Comparison of ENCODE assay signal across 8 mouse cellular contexts in the genomic region with DNA sequence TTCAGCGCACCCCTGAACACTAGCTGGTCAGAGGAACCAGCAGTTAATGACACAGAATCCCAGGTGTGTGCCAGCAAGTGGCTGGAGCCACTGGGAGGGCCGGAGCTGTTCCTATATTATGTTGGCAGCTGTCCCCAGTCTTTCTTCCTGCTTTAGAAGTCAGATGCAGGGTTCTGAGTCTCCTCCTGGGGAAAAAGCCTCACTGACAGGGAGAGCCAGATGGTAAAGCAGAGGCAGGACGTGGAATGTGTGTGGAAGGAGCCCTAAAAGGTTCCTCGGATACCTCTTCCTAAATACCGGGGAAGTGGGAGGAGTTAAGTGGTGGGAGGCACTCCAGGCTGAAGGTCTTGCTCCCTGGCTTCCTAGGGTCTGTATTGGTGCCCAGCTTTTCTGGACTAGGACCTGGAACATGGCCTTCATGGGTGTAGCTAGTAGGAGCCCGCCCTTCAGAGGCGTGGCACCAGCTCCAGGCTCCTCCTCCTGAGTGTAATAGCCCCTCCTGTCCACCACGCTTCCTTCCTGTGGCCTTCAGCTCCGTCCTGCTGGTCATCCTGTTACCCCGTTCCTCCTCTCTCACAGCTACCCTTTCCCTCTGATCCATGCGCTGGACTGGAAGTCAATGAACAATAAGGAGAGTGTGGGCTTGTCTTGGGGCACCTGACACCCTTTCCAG. TPM values are rescaled to one million over a fixed set of nuclear protein-coding genes. Genes with fewer than 3 reads are reported as not detected.
DNase-seq lines count a peak whose midpoint lies in the region; ATAC-seq and TF ChIP-seq lines count a peak whose summit lies in the region.

No protein-coding gene starts in this region.

- no peak overlapping the region for H3K4me3 ChIP-seq in embryonic facial prominence, embryonic 12.5 days
- no peak overlapping the region for H3K4me3 ChIP-seq in liver, postnatal 0 days (ENCODE audit: low read depth, low read length)
- no peak overlapping the region for H3K4me3 ChIP-seq in cerebellum, adult 2 months (replicated peaks; ENCODE audit: insufficient read depth, low read depth, low read length)

- H3K36me3 ChIP-seq in embryonic facial prominence, embryonic 12.5 days = no peaks in the 10 kb centered on the region
- H3K36me3 ChIP-seq in liver, postnatal 0 days (replicated peaks; ENCODE audit: insufficient read depth, low read length) = no peaks in the 10 kb centered on the region

- ATAC-seq in embryonic facial prominence, embryonic 12.5 days (ENCODE audit: insufficient number of reproducible peaks, insufficient read depth, low FRiP score, low TSS enrichment) = no peak
- peak; percentile 89 for ATAC-seq in liver, postnatal 0 days

- peak; percentile 53 to 80 for DNase-seq in adrenal gland, adult (ENCODE audit: inconsistent age in 2 of 2, low spot score in 1 of 2)
- DNase-seq in kidney, adult 18-20 months = peak; percentile 73
- DNase-seq in liver, postnatal 0 days = peak; percentile 67
- peak; percentile 23 for DNase-seq in yolk sac, embryonic 10.5 days (ENCODE audit: low spot score)
- DNase-seq in Muller cell, postnatal 12 days (ENCODE audit: inconsistent ontology term) = no peak
- DNase-seq in cerebellum, adult 2 months = no peak
- no peak for DNase-seq in right cerebral cortex, postnatal 25 days

- H3K4me1 ChIP-seq in embryonic facial prominence, embryonic 12.5 days = peaks cover 40% of the 10 kb centered on the region
- H3K4me1 ChIP-seq in liver, postnatal 0 days (ENCODE audit: insufficient read depth) = peaks cover 29% of the 10 kb centered on the region
- H3K4me1 ChIP-seq in cerebellum, adult 2 months (ENCODE audit: control insufficient read depth, insufficient read depth, low read length) = peaks cover 32% of the 10 kb centered on the region

- no peak for TF ChIP-seq EP300 in liver, postnatal 0 days (IDR thresholded peaks at IDR 0.05; ENCODE audit: low read depth)

- WGBS in embryonic facial prominence, embryonic 12.5 days = 58% methylated on average over 11 of the region's 11 CpGs
- 38% methylated on average over 11 of the region's 11 CpGs for WGBS in liver, postnatal 0 days (ENCODE audit: insufficient replicate concordance)
- WGBS in cerebellum, adult 2 months = 63% methylated on average over 11 of the region's 11 CpGs

- no peak overlapping the region for H3K4me2 ChIP-seq in embryonic facial prominence, embryonic 12.5 days (replicated peaks)
- H3K4me2 ChIP-seq in liver, postnatal 0 days (ENCODE audit: low read depth, low read length) = peak overlapping the region; percentile 49

- H3K9me3 ChIP-seq in embryonic facial prominence, embryonic 12.5 days = no peaks in the 10 kb centered on the region
- H3K9me3 ChIP-seq in liver, postnatal 0 days (ENCODE audit: low read length) = no peaks in the 10 kb centered on the region

- H3K9ac ChIP-seq in embryonic facial prominence, embryonic 12.5 days = no peak overlapping the region
- H3K9ac ChIP-seq in liver, postnatal 0 days (replicated peaks) = no peak overlapping the region

- peak; percentile 29 for TF ChIP-seq CTCF in liver, postnatal 0 days (IDR thresholded peaks at IDR 0.05; ENCODE audit: low read depth)
- TF ChIP-seq CTCF in cerebellum, adult 2 months (IDR thresholded peaks at IDR 0.05; ENCODE audit: borderline replicate concordance, insufficient read depth, low read depth, low read length) = no peak

- H3K27me3 ChIP-seq in embryonic facial prominence, embryonic 12.5 days = no peaks in the 10 kb centered on the region
- H3K27me3 ChIP-seq in liver, postnatal 0 days (ENCODE audit: insufficient read depth, low read length) = no peaks in the 10 kb centered on the region
- H3K27me3 ChIP-seq in cerebellum, adult 2 months (ENCODE audit: control insufficient read depth, insufficient read depth, low read length) = no peaks in the 10 kb centered on the region

- H3K27ac ChIP-seq in embryonic facial prominence, embryonic 12.5 days = 0 out of 2 replicates have a peak overlapping the region, but pooled peaks have one; percentile 26
- peak overlapping the region; percentile 29; the same call in 1 of the 2 replicates for H3K27ac ChIP-seq in liver, postnatal 0 days (ENCODE audit: low read depth)
- H3K27ac ChIP-seq in cerebellum, adult 2 months (ENCODE audit: insufficient read depth, low read length) = no peak overlapping the region

- no peak for TF ChIP-seq POLR2A in cerebellum, adult 2 months (IDR thresholded peaks at IDR 0.05; ENCODE audit: borderline replicate concordance, insufficient read depth, low read length)

RNA-seq across cellular contexts. Expression of a gene that starts 25.3 kb away (rescaled TPM):
- 13.5 and 14.1 TPM in 2 replicates for polyA plus RNA-seq in embryonic facial prominence, embryonic 12.5 days (2016; fragmentation: Nextera tagmentation; extraction: Ambion mirVana)
- 4.3 and 4.5 TPM in 2 replicates for polyA plus RNA-seq in liver, postnatal 0 days (2015; fragmentation: Nextera tagmentation; extraction: Ambion mirVana)
- 37.8 and 38.4 TPM in 2 replicates for polyA plus RNA-seq in cerebellum, adult 2 months (2012; rRNA removed)

RNA-seq across cellular contexts. Expression of a gene that starts 33.6 kb away (rescaled TPM):
- polyA plus RNA-seq in embryonic facial prominence, embryonic 12.5 days (2016; fragmentation: Nextera tagmentation; extraction: Ambion mirVana) = 617 and 661 TPM in 2 replicates
- polyA plus RNA-seq in liver, postnatal 0 days (2015; fragmentation: Nextera tagmentation; extraction: Ambion mirVana) = 676 and 694 TPM in 2 replicates
- 359 and 364 TPM in 2 replicates for polyA plus RNA-seq in cerebellum, adult 2 months (2012; rRNA removed)

RNA-seq across cellular contexts. Expression of a gene that starts 38.2 kb away (rescaled TPM):
- 0.73 and 0.75 TPM in 2 replicates for polyA plus RNA-seq in embryonic facial prominence, embryonic 12.5 days (2016; fragmentation: Nextera tagmentation; extraction: Ambion mirVana)
- polyA plus RNA-seq in liver, postnatal 0 days (2015; fragmentation: Nextera tagmentation; extraction: Ambion mirVana) = 0.15 and 0.21 TPM in 2 replicates
- 0.17 and 0.21 TPM in 2 replicates for polyA plus RNA-seq in cerebellum, adult 2 months (2012; rRNA removed)

RNA-seq across cellular contexts. Expression of a gene that starts 47.9 kb away (rescaled TPM):
- not detected in 2 replicates for polyA plus RNA-seq in embryonic facial prominence, embryonic 12.5 days (2016; fragmentation: Nextera tagmentation; extraction: Ambion mirVana)
- polyA plus RNA-seq in liver, postnatal 0 days (2015; fragmentation: Nextera tagmentation; extraction: Ambion mirVana) = not detected in 2 replicates
- polyA plus RNA-seq in cerebellum, adult 2 months (2012; rRNA removed) = 1.3 and 1.7 TPM in 2 replicates

Comparison
In these comparisons a context has a peak if more than half of its experiments do, and no peak if none do; other contexts are left out.
1. DNase-seq: peak in adrenal gland, adult (2 of 2), kidney, adult 18-20 months (single experiment), liver, postnatal 0 days (single experiment) and yolk sac, embryonic 10.5 days (single experiment); none in Muller cell, postnatal 12 days (single experiment), cerebellum, adult 2 months (0 of 2) and right cerebral cortex, postnatal 25 days (single experiment).